Mouse (Mus musculus) adrenal gland, postnatal 25 days (tissue): Measurements from ENCODE around the gene Catsper4. TPM values are rescaled to one million over a fixed set of nuclear protein-coding genes. Genes with fewer than 3 reads are reported as not detected.
"Not testable (repeated sequence)": the region's sequence is repeated elsewhere in the genome, so short reads cannot be mapped to it uniquely, and the experiment has no call there.

Experiments
- DNase-seq: peaks from one replicate; pipeline ENCODE4 v3.0.0; 2021; ENCODE audit warnings: mixed read lengths
- long read RNA-seq: library from polyadenylated mRNA; stranded (forward); transcript quantifications from one replicate; pipeline ENCODE4 v2.0.0, GENCODE M21; 2021
- total RNA-seq: library from RNA; stranded (reverse); gene quantifications from 2 replicates; pipeline ENCODE4 v1.2.3, GENCODE M21; 2021

The Catsper4 gene
- not detected in 2 replicates for total RNA-seq
- long read RNA-seq, result 0 reads

DNA sequence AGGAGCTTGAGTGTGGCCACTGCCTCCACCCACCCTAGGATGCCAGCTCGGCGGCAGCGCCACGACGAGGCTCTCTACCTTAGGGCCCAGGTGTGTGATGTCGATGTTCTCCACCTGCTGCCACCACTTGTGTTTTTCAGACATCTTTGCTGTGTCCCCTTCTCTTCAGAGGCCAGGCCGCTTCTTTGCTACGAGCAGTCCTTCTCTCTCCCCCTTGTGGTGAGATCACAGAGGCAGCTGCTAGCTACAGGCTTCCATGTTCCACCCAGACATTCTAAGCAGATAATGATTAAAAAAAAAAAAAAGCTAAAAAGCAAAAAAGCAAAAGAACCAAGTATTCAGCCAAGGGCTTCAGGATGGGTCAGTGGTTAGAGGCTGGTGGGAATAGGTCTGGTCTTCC, at the start of gene Catsper4:
TSS of gene Catsper4 (minus strand) at position 190 of the 400 bp plus-strand sequence.
- DNase-seq, result no peak

DNA sequence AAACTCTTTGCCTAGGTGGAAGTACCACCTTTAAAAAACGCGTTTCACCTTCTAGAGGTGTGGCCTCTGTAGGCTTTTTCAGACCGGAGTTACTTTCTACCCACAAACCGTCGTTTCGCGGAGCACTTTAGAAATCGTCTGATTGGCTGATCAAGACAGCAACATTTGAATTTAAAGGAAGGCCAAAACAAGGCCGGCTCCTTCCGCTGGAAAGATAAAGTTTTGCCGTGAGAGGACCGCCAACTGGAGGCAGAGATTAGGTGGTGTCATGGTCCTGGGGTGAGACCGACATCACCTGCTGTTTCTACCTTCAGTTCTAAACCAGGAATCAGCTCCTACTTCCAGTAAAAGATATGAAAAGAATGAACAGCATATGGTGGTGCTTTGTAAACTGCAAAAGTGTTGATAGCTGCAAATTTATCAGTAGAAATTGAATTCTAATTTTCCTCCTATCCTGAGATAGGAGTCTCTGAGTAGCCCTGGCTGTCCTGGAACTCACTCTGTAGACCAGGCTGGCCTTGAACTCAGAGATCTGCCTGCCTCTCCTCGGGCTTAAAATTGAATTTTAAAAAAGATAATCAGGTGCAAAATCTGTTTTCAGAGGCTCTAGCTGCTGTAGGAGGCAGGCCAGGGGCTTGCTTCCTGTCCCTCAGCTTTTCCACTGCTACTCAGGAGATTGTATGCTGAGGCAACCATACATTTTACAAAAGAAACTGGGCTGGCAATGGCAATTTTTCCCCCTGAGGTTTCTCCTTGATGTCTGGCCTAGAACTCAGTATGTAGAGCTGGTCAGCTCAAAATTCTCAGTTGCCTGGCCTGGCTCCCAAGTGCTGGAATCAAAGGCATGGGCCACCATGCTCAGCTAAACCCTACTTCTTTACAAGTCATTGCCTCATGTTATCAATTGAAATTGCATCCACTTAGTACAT, 46.5 kb upstream of the Catsper4 start:
- no peak for DNase-seq

DNA sequence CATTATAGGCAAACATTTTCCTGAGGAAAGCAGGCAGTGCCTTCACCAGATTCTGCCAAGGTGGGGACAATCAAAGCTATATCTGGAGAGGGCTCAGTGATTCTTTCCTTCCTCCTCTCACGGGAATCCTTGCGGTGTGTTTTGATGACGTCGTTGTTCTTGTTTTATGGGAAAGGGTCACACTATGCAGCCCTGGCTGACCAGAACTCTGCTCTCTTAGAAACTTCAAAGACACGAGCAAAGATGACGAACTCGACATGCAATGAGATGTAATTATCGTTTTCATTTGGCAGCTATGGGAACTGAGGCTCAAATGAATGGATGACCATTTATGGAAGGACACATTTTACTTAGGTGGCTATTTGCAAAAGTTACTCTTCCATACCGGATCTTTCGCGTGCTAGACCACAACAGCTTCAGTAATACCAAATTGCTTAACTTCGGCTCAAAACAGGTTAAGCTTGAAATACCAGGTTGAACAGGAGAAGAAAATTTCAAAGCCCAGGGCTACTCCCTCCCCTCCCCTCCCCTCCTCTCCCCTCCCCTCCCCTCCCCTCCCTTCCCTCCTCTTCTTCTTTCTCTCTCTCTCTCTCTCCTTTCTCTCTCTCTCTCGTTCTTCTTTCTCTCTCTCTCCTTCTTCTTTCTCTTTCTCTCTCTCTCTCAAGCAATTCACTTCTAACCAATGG, 45.7 kb upstream of the Catsper4 start:
- no peak for DNase-seq

DNA sequence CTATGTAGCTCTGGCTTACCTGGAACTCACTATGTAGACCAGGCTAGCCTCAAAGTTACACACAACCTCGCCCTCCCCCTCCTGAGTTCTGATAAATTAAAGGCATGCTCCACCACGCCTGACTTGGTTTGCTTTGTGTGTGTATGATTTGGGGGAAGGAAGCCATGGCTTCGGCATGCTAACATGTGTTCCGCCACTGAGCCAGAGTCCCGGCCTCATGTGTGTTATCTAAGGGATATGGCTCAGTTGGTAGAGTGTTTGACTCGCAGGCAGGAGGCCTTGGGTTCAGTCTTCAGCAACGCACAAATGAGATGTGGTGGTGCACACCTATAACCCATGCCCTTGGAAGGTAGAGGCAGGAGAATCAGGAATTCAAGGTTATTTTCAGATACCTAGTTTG, 44.8 kb upstream of the Catsper4 start:
- DNase-seq, result no peak

DNA sequence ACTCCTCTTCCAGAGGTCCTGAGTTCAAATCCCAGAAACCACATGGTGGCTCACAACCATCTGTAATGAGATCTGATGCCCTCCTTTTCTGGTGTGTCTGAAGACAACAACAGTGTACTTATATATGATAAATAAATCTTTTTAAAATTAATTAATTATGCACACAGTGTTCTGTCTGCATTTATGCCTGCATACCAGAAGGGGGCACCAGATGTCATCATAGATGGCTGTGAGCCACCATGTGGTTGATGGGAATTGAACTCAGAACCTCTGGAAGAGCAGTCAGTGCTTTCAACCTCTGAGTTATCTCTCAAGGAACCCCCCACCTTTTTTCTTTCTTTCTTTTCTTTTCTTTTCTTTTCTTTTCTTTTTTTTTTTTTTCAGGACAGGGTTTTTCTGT, 42.4 kb upstream of the Catsper4 start:
- not testable (repeated sequence) for DNase-seq

DNA sequence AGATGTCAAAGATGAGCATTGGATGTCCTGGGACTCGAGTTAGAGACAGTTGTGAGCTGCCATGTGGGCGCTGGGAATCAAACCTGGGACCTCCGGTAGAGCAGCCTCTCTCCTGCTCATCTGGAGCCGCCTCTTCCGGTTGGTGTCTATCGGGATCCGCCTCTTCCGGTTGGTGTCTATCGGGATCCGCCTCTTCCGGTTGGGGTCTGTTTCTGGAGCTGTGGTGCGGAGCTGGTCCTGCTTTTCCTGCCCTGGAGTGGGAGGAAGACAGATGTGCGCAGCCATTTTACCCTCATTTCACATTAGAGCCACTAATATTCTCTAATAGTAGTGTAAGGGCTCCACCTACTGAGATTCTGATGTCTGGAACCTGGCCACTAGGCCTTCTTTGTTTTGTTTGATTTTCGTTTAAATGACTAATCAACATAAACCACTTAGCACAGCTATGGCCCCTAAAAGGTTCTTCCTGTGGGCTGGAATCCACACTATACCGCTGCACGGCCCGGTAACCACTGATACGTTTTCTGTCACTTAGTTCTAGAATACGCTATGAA, 41.0 kb upstream of the Catsper4 start:
- no peak for DNase-seq

DNA sequence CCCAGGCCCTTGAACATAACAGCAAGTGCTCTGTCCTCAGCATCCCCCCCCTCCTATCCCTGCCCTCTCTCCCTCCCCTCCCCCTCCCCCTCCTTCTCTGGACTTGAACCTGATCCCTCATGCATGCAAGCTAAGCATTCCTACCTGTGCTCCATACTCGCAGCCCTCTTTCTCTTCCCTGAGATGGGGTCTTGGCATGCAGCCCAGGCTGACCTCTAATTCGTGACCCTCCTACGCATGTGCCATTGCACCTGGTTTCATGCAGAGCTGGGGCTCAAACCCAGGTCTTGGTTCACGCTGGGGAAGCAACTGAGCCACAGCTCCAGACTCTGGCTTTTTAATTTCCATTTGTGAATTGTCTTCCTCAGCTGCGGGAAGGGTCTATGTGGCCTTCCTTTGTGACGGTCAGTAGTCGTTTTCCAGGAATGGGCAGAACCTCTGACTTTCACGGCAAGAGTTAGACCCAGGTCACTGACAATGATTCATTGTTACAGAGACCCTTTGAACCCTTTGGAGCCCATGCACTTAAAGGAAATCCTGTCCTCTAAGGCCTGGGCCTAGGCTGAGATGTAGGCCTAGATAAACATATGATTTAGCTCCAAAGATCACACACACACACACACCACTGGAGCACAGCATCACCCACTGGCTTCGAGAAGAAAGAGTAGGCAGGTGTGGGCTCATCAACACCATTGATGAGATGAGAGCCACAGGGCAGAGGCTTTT, 38.8 kb upstream of the Catsper4 start:
- no peak for DNase-seq

- DNase-seq, result peak; percentile 76
These were observed 36.0 kb upstream of the Catsper4 start for GRCm38 (mm10) chr4:134263191-134263590.

- DNase-seq, result no peak
These were observed 31.2 kb upstream of the Catsper4 start for GRCm38 (mm10) chr4:134258354-134258753.

DNA sequence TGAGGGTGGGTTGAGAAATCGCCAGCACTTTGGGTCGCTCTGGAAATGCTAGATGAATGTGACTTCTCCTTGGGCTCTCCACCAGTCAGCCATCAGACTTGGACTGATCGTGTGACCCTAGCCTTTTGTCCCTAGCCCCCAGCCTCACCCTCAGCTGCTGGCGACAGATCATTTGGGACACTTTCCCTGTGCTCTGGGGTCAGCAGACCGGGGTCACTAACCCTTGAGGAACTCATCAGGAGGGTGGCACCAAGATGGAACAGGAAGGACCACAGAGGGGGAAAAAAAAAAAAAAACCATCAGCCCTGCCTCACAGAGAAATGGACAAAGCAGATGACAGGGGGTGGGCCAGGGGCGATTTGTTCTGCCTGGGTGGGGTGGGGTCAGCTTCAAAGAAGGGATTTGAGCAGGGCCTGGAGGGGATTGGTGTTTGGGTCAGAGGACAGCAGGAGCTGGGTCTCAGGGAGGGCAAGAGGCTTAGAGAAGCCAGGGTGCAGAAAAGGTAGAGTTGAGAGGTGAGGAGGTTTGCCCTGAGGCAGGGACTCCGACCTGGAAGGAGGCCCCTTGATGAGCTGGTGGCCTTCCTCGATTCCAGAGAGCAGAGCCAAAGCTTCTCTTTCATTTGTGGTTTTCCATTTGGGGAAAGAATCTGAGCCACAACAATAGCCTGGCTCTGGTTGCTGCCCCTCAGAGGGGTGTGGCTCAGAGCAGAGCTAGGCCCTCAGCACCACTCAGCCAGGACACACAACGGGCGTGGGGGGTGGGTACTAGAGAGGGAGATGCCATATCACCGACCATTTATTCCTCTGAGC, 30.2 kb upstream of the Catsper4 start:
- no peak for DNase-seq

GRCm38 (mm10) chr4:134256407-134257197, 29.4 kb upstream of the Catsper4 start:
- DNase-seq, result no peak

- DNase-seq, result no peak
These were observed 28.7 kb upstream of the Catsper4 start for GRCm38 (mm10) chr4:134255854-134256253.

DNA sequence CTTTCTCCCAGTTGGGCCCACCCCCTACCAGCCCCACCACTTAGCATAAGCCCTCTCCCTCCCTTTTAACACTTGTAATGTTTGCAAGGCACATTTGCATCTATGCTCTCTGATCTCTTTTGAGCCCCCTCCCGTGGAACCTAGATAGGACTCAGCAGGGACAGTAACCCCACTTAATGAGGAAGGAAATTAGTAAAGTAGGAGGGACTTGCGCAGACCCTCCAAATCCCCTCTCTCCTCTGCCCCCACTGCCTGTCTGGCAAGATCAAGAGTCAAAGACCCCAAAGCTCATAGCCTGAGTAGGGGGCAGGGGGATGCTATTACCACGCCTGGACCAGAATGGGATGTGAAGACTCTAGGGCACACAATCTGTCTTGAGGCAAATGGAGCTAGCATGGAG, 27.7 kb upstream of the Catsper4 start:
- no peak for DNase-seq

GRCm38 (mm10) chr4:134253722-134254324, 26.6 kb upstream of the Catsper4 start, which contains the start of gene Grrp1:
Gene Grrp1, minus strand, starts transcription at chr4:134254106.
- DNase-seq, result no peak

DNA sequence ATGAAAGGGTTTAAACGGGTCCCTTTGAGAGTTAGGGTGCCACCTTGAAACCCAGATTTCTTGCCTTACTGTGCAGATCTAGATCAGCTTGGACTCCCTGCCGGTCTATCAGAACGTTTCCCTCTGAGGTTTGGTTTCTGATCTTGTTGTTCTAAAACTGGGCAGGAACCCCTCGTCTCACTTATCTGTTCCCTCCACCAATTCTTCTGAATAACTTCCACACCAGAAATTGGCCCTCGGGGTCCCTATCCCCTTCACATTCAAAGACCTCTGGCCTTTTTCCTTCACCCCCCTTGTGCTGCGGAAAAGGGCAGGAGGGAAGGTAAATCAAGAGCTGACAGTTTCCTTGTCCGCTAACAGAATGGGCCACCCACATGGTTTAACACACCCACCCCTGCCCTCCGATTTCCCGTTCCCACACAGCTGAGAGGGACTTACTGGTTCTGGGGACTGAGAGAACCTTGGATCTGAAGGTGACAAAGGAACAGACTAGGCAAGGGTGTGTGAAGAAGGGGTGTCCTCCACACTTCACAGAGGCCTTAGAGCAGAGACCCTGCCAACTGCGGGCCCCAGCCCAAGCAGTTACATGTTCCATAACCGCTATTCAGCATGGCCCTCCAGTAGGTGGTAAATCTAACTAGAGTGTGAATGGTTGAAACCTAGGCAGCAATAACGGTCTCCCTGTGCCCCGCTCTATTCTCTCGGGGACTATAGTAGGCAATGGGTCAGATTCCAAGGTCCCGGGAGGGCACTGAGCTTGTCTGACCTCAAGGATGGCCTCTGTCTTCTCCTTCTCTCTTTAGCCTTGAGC, 25.9 kb upstream of the Catsper4 start:
- no peak for DNase-seq

- DNase-seq, result no peak
These were observed 25.1 kb upstream of the Catsper4 start for GRCm38 (mm10) chr4:134252131-134252910.

DNA sequence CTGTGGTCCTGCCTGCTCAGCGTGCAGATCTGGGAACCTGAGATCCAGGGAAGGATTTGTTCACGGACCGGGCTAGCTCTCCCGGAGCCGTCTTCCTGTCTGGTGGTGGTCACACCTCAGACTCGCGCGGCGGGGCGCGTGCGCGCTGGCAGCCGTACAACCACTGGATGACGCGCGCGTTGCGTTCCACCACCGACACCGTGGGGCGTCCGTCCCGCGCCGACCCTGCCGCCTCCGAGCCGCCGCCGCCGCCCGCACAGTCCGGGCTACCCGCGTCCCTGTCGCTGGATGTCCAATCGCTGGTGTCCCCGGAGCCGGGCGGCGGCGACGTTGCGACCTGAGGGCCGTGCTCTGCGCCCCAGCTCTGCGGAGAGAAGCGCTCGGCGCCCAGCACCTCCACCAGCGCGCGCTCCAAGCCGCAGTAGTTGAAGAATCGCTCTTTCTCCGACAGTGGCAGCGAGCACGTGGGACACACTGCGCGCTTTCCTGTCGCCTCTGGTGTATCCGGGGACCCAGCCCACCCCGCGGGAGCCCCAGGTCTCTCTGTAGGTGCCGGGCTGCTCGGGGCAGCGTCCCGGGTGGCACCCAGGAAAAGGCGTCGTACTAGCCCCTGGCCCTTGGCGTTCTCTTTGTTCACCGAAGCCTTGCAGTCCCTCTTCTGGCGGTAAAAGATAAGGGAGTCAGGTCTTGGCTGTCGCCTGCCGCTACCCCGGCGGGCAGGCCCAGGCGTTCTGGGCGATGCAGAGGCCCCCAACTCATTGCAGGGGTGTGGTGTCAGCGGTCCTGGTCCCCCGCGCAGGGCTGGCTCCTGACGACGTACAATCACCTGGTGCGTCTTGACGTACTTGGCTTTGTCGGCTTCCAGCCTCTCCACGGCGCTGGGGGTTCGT, 24.3 kb upstream of the Catsper4 start:
- peak; percentile 45 for DNase-seq

DNA sequence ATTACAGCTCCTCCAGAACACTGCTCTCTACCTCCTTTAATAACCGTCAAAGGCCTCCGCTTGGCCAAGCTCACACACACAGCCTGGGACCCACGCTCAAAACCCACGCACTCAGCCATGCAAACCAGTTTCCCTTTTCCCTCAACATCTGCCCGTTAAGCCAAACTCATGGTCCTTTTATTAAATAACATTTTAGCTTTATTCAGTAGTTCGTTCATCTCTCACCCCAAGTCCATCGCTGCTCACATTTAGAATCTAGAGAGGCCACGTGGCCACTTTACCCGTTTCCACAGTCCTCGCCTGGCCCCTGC, 23.7 kb upstream of the Catsper4 start:
- DNase-seq, result no peak
